Mouse (Mus musculus): ENCODE data around the gene Rad9a.
"Not testable (repeated sequence)": the region's sequence is repeated elsewhere in the genome, so short reads cannot be mapped to it uniquely, and the experiment has no call there.

Gene Rad9a

GRCm38 (mm10) chr19:4201291-4201909, at the start of gene Rad9a:
Rad9a (minus strand) TSS chr19:4201662.
- ATAC-seq (ENCODE audit: insufficient number of reproducible peaks, low FRiP score, low TSS enrichment), result peak; percentile 75; the same call in 1 of the 2 replicates

- ATAC-seq (ENCODE audit: insufficient number of reproducible peaks, low FRiP score, low TSS enrichment), result not testable (repeated sequence)
These were observed 47.2 kb upstream of the Rad9a start for GRCm38 (mm10) chr19:4248683-4249082.

GRCm38 (mm10) chr19:4247010-4247409, 45.5 kb upstream of the Rad9a start:
- ATAC-seq (ENCODE audit: insufficient number of reproducible peaks, low FRiP score, low TSS enrichment), result no peak

GRCm38 (mm10) chr19:4244775-4245174, 43.3 kb upstream of the Rad9a start:
- ATAC-seq (ENCODE audit: insufficient number of reproducible peaks, low FRiP score, low TSS enrichment), result no peak

GRCm38 (mm10) chr19:4242416-4242815, 41.0 kb upstream of the Rad9a start:
- no peak for ATAC-seq (ENCODE audit: insufficient number of reproducible peaks, low FRiP score, low TSS enrichment)

- no peak for ATAC-seq (ENCODE audit: insufficient number of reproducible peaks, low FRiP score, low TSS enrichment)
These were observed 38.8 kb upstream of the Rad9a start for GRCm38 (mm10) chr19:4240247-4240668.

GRCm38 (mm10) chr19:4234548-4234947, 33.1 kb upstream of the Rad9a start:
- ATAC-seq (ENCODE audit: insufficient number of reproducible peaks, low FRiP score, low TSS enrichment), result no peak

GRCm38 (mm10) chr19:4232651-4233050, 31.2 kb upstream of the Rad9a start:
- ATAC-seq (ENCODE audit: insufficient number of reproducible peaks, low FRiP score, low TSS enrichment), result no peak

- ATAC-seq (ENCODE audit: insufficient number of reproducible peaks, low FRiP score, low TSS enrichment), result no peak
These were observed 30.7 kb upstream of the Rad9a start for GRCm38 (mm10) chr19:4232186-4232572.

- peak; percentile 79 for ATAC-seq (ENCODE audit: insufficient number of reproducible peaks, low FRiP score, low TSS enrichment)
These were observed 30.1 kb upstream of the Rad9a start, which contains the start of gene Pold4 for GRCm38 (mm10) chr19:4231253-4232185. Pold4 (plus strand) TSS chr19:4231899.

- no peak for ATAC-seq (ENCODE audit: insufficient number of reproducible peaks, low FRiP score, low TSS enrichment)
These were observed 29.0 kb upstream of the Rad9a start for GRCm38 (mm10) chr19:4230415-4230814.

GRCm38 (mm10) chr19:4229451-4230076, 28.1 kb upstream of the Rad9a start:
- ATAC-seq (ENCODE audit: insufficient number of reproducible peaks, low FRiP score, low TSS enrichment), result no peak

- ATAC-seq (ENCODE audit: insufficient number of reproducible peaks, low FRiP score, low TSS enrichment), result no peak
These were observed 27.4 kb upstream of the Rad9a start for GRCm38 (mm10) chr19:4228891-4229290.

- ATAC-seq (ENCODE audit: insufficient number of reproducible peaks, low FRiP score, low TSS enrichment), result no peak
These were observed 26.6 kb upstream of the Rad9a start for GRCm38 (mm10) chr19:4227894-4228678.

GRCm38 (mm10) chr19:4227446-4227845, 26.0 kb upstream of the Rad9a start:
- no peak for ATAC-seq (ENCODE audit: insufficient number of reproducible peaks, low FRiP score, low TSS enrichment)

- ATAC-seq (ENCODE audit: insufficient number of reproducible peaks, low FRiP score, low TSS enrichment), result no peak
These were observed 25.3 kb upstream of the Rad9a start for GRCm38 (mm10) chr19:4226779-4227178.

- ATAC-seq (ENCODE audit: insufficient number of reproducible peaks, low FRiP score, low TSS enrichment), result no peak
These were observed 20.7 kb upstream of the Rad9a start for GRCm38 (mm10) chr19:4222165-4222564.

GRCm38 (mm10) chr19:4220957-4221743, 19.7 kb upstream of the Rad9a start:
- no peak for ATAC-seq (ENCODE audit: insufficient number of reproducible peaks, low FRiP score, low TSS enrichment)

- no peak for ATAC-seq (ENCODE audit: insufficient number of reproducible peaks, low FRiP score, low TSS enrichment)
These were observed 19.0 kb upstream of the Rad9a start for GRCm38 (mm10) chr19:4220416-4220815.
